Mouse (Mus musculus) lung, postnatal 10 days (tissue): ENCODE results near the gene Trmt112.

Experiments used
- DNase-seq: peaks from one replicate; pipeline ENCODE4 v3.0.0; 2021

Trmt112 gene

DNA sequence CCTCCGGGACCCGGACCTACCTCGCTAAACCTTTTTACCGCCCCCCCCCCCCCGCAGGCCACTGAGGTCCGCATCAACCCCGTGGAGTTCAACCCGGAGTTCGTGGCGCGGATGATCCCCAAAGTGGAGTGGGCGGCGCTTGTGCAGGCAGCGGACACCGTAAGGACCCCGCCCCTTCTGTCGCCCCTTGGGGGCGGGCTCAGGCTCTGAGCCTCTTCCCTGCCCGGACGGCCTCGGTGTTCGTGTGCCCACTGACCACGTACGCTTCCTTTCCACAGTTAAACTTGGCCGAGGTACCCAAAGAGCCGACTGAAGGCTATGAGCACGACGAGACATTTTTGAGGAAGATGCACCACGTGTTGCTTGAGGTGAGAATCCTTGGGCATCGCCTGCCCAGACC, 808 bp downstream of the Trmt112 start:
- DNase-seq, result peak; percentile 71

DNA sequence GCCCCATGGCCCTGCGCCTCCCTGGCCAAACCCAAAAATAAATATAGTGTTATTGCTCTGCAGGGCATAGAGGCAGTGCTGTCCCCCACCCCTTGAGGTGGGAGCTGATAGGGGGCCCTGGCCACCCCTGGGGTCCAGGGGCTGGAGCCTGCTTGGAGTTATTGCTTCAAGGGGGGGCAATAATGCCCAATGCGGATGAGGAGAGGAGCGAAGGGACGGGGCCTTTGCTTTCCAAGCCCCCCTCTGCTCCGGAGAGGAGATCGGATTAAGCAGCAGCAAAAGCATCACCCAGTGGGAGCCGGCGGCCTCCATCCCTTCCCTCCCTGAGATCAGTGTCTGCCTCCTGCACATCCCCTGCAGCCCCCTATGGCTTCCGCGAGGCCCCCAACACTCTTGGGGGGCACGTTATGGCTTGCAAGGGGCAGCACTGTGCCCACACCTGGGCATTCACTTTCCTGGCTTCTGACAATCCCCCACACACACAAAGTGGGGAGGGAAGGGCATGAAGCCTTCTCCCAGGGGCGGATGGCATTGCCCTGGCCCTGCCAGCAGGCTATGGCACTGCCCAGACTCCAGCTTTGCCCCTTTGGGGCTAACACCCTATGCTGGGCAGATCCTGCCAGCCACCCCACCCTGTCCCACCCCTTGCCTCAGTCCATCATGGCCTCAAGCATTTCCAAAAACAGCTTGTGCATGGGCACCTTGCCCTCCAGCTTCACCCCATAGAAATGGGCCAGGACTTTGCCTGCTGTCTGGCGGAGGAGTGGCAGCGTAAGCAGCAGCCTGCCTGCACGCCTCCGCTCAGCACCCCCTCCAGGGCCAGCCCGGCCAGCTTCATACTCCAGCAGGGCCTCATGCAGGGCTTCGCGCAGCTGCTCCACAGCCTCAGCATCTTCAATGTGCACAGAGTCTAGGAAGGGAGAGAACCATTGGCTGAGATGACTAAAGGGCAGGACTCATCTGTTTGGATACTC, 1.9 kb downstream of the Trmt112 start:
- no peak for DNase-seq

DNA sequence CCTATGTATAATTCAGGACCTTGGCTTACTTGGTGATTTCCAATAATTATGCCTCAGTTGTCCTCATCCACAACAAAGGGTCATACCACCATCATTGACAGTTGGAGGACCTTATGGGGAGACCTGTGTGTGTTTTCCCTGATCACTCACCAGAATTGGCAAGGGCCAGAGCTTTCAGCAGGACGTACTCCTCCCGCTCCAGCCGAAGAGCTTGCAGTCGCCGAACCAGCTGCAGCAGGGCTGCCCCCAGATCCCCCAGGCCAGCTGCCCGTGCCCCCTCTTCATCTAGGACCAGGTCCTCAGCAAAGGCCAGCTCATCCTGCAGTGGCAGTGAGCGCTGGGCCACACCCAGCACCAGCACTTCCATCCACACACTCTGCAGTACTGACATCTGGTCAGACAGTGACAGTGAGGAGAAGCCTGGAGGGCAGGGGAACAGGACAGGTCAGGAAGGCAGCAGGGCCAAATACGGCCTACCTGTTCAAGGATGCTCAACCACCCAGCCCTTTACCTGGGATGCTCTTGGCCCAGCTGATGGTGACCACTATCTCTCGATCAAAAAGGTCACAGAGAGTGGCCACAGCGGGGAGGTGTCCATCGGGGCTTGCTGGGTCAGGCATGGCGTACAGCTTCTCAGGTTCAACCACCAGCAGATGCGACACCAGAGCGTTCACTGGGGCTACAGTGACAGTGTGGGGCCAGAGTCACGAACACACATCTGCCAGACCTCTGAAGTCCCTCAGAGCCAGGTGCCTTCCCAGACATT, 2.9 kb downstream of the Trmt112 start:
- no peak for DNase-seq

DNA sequence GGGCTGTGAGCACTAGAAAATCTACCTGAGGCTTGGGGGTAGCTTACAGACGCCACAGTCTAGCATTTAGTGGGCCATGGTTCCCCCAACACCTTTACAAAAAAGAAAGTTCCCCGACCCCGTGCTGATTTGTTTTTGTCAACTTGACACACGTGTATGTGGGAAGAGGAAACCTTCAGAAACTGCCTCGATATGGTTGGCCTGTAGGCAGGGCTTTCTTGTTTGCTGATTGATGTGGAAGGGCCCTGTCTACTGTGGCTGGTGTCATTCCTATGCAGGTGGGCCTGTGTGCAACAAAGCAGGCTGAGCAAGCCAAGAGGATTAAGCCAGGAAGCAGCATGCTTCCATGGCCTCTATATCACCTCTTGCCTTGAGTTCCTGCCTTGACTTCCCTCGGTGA, 3.5 kb downstream of the Trmt112 start:
- DNase-seq, result no peak

DNA sequence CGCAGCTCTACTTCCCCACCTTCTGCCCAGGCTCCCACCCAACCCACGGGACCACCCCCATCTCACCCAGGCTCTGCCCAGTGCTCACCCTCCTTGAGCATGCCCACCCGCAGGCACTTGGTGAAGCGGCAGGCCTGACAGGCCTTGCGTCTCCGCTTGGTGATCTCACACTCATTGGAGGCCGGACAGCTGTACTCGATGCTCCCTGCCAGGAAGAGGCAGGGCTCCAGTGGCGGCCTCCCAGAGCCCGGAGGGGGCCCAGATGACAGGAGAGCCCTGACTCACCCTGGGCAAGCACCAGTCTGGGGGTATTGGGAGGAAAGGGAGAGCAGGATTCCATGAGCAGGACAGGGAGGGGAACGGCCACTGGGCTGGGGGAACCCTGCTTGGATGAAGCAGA, 4.5 kb downstream of the Trmt112 start:
- DNase-seq, result peak; percentile 54

DNA sequence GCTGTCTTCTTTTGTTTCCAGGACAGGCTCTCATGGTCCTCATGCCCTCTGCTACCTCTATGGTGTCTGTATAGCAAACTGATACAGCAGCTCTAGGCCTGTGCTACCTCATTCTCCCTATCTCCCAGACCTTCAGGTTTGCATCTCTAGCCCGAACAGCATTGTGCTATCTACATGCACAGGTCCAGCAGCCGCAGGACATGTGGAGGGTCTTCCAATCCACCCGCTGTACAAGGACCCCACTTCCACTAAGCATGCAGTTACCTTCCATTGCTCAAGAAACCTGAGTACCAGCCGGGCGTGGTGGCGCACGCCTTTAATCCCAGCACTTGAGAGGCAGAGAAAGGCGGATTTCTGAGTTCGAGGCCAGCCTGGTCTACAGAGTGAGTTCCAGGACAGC, 5.0 kb downstream of the Trmt112 start:
- DNase-seq, result no peak

DNA sequence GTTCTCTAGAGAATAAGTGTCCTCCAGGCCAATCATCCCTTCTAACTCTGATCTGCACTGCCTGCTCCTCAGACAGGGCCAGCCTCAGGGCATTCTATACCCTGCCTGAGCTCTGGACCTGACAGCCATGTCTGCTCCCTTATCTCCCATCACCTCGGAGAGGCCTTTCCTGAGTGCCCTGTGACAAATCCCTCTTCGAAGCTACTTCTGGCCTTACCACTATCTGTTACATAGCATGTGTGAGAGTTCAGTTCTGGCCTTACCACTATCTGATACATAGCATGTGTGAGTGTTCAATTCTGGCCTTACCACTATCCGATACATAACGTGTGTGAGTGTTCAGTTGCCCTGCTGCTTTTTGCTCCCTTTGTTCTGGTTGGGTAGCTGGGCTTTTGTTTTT, 5.8 kb downstream of the Trmt112 start:
- DNase-seq, result no peak

DNA sequence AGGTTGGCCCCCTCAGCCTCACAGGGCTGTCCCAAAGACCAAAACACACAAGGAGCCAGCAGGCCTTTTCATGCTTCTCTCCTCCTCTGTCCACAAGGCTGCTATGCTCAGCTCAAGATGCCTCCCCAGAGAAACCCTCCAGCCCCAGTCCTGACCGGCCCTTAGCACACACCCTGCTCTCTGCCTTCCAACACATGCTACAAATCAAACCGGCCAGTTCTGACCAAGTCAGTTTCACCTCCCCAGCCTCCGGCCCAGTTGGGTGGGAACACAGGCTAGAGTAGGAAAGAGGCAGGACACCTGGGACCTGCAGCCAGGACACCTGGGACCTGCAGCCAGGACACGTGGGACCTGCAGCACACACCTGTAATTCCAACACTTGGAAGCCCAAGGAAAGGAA, 7.0 kb downstream of the Trmt112 start:
- no peak for DNase-seq

DNA sequence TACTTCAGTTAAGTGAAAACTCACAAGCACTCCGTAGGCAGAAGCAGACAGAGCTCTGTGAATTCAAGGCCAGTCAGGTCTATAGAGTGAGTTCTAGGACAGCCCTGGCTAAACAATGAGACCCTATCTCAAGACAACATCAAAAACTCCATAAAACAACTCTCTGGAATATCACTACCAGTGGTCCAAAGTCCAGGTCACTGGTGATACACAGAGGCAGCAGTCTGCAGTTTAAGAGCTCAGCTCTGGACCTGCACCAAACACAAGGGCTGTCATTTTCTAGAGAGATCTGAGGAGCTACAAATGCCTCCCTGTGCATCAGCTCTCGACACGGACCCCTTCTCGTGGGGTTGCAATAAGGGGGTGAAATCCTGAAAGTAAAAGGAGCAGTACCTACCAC, 8.8 kb downstream of the Trmt112 start:
- no peak for DNase-seq

DNA sequence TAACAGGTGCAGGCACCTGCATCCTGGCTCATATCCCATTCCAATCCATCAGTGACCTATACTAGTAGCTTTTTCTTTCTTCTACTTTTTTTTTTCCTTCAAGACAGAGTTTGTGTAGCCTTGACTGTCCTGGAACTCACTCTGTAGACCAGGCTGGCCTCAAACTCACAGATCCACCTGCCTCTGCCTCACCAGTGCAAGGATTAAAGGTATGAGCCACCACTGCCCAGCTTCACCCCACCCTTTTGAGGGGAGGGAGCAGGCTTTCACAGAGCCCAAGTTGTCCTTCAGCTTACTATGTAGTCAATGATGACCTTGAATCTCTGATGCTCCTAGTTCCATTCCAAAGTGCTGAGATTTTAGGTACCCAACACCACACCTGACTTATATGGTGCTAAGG, 9.9 kb downstream of the Trmt112 start:
- no peak for DNase-seq

DNA sequence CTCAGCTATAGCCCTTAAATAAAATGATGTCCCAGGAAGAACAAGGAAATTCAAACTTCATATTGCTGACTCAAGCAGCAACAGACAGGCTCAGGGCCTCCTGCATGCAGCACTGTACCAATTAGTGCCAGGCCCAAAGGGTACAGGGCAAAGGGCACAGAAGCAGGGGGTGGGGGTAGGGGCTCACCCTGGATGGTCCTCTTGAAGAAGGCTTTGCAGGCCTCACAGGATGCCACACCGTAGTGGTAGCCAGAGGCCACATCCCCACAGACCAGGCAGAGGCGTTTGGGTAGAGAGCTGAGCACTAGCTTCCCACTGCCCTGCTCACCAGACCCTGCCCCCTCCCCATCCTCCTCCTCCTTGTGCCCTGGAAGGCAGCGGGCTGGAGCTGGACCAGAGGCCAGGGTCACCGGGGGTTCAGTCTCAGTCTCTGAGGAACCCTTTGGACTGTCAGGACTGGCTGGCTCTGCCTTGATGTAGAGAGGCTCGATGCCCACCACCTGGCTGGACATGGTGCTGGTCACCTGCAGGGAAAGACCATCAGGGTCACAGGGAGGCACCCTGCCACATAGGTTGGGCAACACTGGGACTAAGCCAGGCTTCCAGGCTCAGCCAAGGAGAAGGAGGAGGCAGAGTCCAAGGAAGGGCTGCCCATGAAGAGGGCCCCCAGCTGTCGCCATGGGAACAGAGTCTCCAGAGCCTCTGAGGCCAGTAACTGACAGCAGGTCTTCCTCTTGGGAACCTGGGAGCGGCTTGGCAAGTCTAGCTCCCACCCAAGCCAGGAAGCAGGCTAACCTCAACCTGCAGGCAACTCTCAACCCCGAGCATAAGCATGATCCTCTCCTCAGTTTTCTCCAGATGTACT, 10.6 kb downstream of the Trmt112 start:
- peak; percentile 71 for DNase-seq

DNA sequence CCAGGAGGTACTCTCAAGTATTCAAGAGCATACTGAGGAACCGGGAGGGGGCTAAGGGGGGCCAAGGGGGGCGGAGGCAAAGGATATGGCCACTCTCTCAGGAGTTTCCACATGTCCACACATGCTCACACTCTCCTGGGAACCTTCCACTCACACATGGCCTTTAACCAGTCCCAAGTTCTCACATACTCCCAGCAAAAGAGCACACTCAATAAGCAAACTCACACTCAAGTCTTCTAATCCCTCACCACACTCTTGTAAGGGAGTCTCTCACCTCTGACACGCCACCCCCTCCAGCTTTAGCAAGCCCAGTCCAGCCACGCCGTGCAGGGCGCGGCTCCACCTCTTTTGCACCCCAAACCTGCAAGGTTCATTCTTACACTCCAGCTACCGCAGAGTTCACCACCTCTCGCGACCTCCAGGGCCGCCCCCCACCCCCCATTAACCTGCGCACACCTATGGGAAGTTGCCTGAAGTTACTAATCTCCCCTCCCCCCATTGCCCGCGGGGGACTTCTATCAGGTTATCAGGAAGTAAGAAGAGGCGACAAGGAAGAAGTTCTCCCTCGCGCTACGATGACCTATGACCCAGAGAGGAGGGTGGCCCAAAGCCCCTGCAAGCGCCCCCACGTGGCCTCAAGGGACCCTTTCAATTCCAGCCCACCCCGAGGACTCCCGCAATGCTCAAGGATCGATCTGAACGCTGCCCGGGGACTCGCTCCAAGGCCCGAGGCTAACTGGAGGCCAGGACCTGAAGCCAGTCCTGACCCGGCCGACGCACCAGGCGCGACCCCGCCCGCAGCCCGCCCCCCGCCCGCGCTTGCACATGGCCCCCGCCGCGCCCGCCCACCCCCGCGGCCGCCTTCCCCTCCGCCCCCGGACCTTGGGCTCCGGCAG, 11.5 kb downstream of the Trmt112 start:
- DNase-seq, result peak; percentile 66

DNA sequence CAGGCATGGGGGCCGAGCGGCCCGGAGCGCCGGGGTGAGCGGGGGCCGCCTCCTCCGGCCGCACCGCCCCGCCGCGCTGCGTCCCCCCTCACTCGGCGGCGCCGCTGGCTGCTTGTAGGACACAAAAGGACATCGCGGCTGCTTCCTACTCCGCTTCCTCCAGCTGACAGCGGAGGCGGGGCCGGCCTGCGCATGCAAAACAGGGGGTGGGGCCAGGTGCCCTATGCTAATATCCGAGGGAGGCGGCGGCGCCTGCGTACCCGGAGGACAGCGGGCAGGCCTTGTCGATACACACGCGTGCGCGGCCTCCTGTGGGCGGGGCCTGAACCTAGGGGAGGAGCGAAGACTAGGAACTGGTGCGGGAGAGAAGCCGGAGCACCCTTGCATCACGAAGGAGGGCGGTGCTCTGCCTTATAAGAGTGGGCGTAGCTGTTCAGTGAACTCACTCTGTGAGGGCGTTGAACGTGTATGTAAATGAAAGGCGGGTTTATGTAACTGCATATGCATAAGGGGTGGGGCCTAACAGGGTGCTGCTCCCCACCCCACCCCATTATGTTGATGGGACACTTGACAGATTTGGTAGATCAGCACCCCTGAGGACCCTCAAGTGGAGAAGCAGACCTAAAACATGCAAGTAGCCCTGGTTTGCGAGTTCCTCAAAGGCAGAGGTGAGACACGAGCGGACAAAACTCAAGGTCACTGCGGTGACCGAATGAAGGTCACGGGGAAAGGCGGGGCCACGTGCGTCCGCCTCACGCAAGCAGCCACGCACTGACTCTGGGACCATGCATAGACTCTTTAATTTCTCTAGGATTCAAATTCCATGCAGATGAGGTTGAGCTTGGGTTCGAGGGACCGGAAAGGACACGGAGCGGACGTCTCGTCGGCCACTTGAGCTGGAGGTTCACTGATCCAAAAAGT, 12.4 kb downstream of the Trmt112 start, which contains the start of gene Esrra:
Gene Esrra, minus strand, starts transcription at position 167 of the 921 bp plus-strand sequence.
- peak; percentile 100 for DNase-seq

DNA sequence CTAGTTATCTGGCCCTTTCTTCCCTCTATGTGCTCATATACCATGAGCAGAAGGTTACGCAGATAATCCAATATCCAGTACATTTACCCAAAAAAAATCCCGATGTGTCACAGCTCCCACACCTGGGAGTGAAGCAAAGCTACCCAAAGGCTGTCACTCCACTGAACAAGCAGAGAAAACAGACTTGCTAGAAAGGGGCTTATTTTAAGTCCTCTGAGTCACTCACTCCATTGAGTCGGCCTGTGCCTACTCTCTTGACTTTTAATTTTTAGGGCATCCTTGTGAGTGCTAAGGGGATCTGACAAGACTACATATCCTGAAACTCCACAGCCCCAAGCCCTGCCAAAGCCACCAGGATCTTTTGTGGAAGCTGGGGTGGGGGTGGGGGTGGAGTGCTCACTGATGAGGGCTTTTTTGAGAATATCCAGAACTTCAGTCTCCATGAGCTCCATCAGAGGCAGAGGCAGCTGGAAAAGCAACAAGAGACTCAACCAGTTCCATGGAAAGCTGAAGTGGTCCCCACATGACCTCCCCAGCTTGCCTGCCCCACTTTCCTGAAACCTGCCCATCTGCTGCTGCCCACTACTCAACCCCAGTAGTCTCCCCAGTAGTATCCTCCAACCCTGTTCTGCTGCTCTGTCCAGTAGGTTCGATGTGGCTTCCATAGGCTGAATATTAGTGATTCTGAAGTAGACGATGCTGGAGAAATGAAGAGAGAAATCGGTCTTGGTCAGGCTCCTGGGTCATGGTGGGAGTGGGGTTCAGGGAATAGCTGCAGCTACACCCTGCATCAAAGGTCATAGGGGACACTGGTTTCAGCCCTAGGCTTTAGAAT, 13.6 kb downstream of the Trmt112 start:
- no peak for DNase-seq

DNA sequence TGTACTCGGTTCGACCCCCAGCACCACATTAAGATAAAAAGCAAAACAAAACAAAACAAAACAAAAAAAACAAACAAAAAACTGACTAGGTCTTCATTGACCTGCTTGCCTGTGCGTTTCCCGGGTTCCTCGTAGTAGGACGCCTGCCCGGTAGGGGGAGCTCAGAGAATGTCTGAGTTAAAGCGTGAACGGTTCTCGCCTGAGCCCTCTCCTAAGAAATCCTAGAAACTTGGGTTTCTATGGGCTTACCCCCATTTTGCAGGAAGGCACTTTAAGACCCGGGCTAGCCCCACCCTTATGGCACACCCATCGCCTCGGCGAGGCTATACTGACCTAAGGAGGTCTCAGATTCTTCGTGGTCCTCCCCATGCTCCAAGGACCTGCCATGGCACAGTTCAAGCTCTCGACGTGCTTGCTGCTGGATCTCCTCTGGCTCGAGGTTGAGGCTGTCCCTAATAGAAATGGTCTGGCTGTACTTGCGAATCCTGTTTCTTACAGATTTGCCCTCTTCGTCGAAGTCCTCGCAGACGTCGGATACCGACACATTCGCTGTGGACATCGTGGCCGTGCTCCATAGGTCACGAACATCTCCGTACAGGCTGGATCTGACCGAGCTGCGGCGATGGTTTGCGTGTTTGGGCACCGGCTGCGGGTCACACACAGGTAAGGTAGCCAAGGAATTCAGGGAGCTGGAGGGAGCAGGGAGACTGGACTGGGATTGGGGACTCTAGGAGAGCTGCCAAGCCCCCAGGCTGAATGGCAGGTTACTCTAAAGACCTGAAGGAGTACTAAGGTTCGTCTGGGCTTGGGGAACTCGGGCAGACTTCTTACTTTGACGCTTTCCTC, 15.2 kb downstream of the Trmt112 start:
- DNase-seq, result peak; percentile 91

DNA sequence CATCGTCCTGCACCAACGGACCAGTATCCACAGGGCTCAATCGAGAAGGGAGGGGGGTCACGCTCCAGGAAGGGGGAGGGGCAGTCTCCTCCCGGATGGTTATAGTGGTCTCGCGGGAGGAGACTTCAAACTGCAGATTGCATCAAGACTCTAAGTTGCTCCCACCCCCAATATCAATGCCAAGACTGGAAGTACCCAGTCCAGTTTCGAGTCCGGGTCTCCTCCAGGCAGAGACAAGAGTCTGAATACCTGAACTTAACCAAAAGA, 15.7 kb downstream of the Trmt112 start, which contains the start of gene Catsperz:
Gene Catsperz, minus strand, starts transcription at position 74 of the 267 bp plus-strand sequence.
- peak; percentile 58 for DNase-seq

DNA sequence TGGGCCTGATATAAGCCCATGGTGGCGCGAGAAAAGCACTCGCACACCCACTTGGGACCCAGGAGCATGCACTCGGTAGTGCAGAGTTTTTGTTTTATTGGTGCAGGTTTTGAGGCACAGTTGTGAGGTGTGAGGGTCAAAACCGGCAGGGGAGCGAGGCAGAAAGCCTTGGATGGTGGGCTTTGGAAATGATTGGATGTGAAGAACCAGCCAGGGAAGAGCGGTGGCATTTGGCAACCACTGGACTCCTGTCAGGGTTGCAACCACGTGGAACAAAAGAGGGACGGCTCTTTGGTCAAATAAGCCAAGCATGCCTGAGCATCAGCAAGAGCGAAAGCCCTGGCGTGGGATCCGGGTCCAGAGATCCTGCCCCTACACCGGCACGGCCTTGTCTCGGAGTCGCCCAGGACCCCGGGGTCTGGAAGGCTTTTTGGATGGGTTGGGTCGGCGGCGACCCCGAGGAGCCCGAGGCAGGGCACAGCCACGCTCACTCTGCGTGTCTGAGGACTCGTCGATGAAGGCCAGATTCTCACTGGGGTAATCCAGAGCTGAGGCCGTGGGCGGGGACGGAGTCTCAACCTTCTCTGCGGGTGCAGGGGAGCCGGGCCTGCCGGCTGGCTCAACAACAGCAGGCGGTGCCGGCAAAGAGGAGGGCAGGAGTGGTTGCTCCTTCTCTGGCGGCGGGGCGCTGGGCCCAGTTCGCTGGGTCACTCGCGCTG, 16.3 kb downstream of the Trmt112 start:
- no peak for DNase-seq

DNA sequence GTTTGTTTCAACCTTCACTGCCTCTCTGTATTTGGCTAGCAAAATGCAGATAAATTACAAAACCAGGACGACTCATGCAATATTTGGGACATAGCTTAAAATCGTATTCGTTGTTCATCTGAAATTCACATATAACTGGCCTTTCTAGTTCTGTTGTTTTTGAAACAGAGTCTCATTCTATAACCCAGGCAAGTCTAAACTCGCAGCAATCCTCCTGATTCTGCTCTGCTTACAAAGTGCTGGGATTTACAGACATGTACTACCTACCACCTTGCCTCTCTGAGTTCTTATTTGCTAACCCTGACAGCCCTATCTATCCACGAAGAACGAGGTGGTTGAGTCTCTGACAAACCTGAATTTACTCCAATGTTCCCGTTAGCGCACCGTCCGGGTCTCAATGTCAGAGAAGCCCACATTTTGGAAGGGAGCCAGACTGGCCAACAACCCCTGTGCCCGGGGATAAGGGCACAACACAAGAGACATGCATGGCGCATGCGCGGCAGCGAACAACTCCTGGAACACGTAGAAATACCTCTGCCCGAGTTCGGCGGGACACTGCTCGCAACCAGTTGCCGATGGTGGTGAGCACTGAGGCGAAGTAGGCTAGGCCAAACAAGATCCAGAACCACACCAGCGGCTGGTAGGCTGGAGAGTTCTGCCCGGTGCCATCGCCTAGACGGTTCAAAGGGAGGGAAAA, 17.2 kb downstream of the Trmt112 start:
- no peak for DNase-seq
